Mouse (Mus musculus): ENCODE results near the gene Usp27x. TPM values are rescaled to one million over a fixed set of nuclear protein-coding genes. Genes with fewer than 3 reads are reported as not detected.

Usp27x gene
- 1.0 TPM for total RNA-seq (2023)

GRCm38 (mm10) chrX:7375716-7376480 lies at the start of gene Usp27x:
TSS of gene Usp27x (minus strand) at chrX:7375830.

Other genes starting within 250 kb of the Usp27x start
- gene Clcn5, start 56.5 kb downstream of the Usp27x start, total RNA-seq (2023): 10.6 TPM
- 8.7 TPM for gene Foxp3, start 197.8 kb upstream of the Usp27x start, total RNA-seq (2023)
- gene Ppp1r3f, start 198.5 kb upstream of the Usp27x start, total RNA-seq (2023): 20.0 TPM
- 29.4 TPM for gene Ccdc22, start 229.7 kb upstream of the Usp27x start, total RNA-seq (2023)
- not detected for gene Cacna1f, start 231.3 kb upstream of the Usp27x start, total RNA-seq (2023)

All from CD4-positive naive resting alpha-beta T cell, adult 57 days (primary cell).